Mouse (Mus musculus) CD8-positive naive resting alpha-beta T cell, adult 2 months (primary cell): ENCODE measurements around the gene Dysf.

Source experiments
- DNase-seq, 2 experiments: peaks; one replicate each; pipeline ENCODE4 v3.0.0; 2022; ENCODE audit warnings: low read depth in 2 of 2, low spot score in 2 of 2

The Dysf gene

GRCm38 (mm10) chr6:84110377-84110776 is 102.0 kb downstream of the Dysf start:
- no peak for DNase-seq

- DNase-seq = no peak
Observed at GRCm38 (mm10) chr6:84111106-84111505, 102.7 kb downstream of the Dysf start.

DNA sequence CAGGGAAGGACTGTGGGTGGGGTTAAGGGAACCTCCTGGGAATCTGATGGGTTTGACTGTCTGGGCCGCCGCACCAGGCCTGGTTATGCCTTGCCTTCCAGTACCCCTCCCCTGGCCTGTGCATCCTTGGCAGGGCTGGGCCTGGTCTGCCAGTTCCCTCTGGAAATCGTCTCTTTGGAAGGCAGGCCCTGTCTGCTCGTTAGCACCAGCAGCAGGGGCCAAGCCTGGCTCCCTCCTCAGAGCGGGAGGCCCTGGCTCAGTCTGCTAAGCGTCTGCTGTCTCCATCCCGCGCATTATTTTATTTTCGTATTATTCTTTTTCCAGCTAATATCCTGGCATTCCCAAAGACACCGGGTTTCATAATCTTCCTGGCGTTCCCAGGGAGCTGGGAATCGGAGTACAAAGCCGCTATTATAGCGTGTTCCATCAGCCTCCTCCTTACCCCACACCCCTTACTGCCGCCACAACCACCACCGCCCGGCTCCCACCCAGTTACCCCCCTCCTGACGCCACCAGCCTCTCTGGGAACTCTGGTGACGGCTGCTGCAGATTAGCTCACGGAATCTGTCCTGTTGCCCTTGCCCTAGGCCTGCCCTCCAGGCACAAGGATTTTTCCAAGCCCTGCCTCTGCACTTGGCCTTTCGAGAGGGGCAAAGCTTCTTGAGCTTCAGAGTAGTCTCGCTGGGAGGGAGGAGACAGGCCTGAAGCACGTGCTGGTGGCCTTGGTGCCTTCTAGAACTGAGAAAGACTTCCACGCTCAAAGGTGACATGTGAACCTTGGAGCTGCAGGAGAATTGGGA is 111.5 kb downstream of the Dysf start:
- DNase-seq = no peak

GRCm38 (mm10) chr6:84124609-84125008 is 116.2 kb downstream of the Dysf start:
- DNase-seq = no peak

GRCm38 (mm10) chr6:84125101-84125500 is 116.7 kb downstream of the Dysf start:
- DNase-seq = no peak

GRCm38 (mm10) chr6:84128229-84128628 is 119.8 kb downstream of the Dysf start:
- no peak for DNase-seq

- no peak for DNase-seq
Observed at GRCm38 (mm10) chr6:84130867-84131266, 122.5 kb downstream of the Dysf start.

DNA sequence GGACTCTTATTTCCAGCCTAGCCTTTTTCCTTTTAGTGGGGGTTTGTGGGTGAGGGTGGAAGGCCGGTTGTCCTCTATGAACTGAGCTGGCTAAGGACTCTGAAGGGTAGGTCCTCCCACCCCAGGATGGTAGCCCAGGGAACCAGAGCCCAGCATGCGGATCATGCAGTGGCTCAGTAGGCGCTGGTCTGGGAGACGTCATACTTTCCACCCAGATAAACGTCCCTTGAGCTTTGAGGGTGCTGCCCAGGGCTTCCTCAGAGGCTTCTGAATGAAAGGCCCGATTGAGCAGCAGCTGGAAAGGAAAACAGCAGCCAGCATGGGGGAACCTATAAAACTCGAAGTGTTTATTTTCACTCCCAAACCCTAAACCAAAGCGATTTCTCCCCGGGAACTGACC is 123.1 kb downstream of the Dysf start:
- DNase-seq = no peak

GRCm38 (mm10) chr6:84133053-84133452 is 124.7 kb downstream of the Dysf start:
- no peak for DNase-seq

- DNase-seq = no peak
Observed at GRCm38 (mm10) chr6:84133996-84134721, 125.8 kb downstream of the Dysf start.

DNA sequence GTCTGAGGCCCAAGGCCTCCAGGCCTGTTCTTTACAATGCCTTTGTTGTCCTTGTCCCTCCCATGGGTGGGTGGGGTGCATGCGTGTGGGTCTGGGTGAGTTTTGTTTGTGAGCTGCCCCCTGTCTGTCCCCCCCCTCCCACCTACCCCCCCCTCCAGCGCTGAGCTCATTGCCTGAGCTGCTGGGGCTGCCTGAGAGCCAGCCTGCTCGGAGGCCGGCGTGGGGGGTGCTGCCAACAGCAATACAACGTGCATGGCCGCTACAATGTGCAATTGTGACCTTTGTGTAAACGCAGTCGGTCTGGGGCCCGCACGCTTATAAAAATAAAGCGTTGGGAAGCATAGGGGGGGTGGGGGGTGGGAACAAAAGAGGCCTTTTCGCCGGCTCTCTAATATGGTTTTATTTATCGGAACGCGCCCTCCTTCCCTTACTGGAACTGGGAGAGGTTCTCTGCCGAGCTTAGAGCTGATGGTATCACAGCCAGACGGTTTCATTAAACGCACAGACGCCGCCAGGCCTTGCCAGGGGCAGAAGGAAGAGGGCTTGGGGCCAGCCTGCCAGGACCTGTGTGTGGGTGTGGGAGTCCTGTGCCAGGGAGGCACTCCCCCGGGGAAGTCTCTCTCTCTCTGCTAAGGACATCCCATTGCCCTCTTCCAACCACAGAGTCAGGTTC is 126.5 kb downstream of the Dysf start:
- no peak for DNase-seq

DNA sequence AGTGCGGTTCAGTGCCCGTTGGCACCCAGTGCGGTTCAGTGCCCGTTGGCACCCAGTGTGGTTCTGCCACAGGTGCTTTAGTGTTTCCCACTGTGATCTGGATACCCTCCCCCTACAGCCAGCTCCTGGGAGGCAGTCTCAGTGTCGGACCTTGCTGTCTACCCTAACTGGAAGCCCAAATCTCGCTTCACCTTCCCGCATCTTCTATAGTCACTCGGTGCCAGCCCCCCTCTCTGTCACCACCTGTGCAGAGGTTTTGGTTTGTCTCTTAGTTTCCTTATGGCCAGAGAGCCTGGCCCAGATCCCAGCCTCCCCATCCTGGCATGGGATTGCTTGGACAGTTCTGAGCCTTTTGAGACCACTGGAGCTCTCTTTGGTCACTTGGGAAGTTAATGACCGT is 127.3 kb downstream of the Dysf start:
- DNase-seq = no peak

- DNase-seq = no peak
Observed at GRCm38 (mm10) chr6:84136345-84136744, 128.0 kb downstream of the Dysf start.

GRCm38 (mm10) chr6:84139932-84140331 is 131.5 kb downstream of the Dysf start:
- DNase-seq = no peak

DNA sequence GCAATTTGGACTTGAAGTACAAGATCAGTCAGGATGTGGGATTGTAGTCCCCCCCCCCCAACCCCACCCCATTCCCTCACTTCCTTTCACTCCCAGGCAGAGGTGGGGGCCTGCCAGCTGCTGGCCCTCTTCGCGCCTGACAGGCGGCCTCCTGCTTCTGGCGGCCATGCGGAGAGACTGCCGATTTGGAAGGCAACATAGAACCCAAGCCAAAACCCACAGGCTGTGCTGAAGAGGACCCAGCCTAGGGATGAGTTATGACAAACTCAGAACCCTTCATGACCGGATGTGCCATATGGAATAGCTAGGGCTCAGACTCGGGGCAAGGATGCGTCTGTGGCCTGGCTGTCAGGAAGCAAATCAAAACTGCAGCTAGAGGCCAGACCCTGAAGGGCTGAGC is 134.1 kb downstream of the Dysf start:
- no peak for DNase-seq

GRCm38 (mm10) chr6:84143328-84143727 is 134.9 kb downstream of the Dysf start:
- DNase-seq = no peak

DNA sequence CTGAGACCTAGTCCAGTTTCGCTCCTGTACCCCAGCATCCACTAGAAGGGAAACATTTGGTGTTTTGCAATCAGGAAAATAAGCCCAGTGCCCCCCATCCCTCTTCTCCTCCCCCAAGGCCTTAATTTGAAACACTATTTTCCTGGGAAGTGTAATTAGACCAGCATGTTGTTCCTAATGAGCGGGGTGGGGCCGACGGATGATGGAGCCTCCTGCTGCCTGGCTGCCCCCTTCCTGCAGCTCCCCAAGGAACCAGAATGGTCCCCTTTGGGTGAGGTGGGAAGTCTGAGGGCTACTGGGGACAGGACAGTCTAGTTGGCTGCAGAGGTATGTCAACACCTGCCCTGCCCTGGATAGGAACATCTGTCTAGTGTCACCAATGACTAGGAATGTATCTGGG is 136.0 kb downstream of the Dysf start:
- no peak for DNase-seq

- DNase-seq = no peak
Observed at GRCm38 (mm10) chr6:84147206-84148004, 139.0 kb downstream of the Dysf start.

GRCm38 (mm10) chr6:84148470-84148869 is 140.1 kb downstream of the Dysf start:
- DNase-seq = peak in 1 of 2 experiments; percentile 3

DNA sequence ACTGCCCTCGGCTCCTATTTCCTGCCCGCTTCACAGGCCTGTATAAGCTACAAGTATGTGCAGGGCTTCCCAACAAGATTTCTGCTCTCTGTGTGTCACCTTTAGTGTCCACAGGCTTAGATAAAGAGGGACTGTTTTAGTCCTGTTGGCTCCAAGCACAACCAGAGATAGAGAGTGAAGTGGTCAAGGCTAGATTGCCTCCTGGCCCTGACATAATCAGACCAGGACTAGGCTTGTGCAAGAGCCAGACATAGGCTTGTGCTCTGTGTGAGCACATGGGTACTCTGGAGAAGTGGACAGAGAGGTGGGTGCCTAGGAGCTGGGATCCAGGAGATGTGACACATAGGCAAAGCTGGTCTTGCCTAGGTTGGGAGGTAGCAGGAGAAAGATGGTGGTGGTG is 146.1 kb downstream of the Dysf start:
- DNase-seq = no peak

DNA sequence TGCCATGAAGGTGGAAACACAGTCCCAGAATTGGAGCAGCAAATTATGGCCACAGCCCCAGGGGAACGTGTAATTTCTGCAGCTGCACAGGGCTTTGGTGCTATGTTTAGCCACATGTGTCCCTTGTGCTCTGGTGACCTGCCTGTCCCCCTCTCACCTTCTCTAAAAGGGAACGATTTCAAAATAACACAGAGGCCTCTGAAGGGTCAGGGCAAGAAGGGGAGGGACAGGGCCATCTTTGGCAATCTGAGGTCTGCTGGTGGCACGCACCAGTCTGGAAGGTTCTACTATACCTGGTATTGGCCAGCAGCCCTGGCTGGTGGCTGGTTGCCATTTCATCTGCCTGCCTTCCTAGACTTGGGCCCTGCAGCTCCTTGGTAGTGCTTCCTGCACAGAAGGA is 147.4 kb downstream of the Dysf start:
- no peak for DNase-seq
